Comparison of ENCODE assay signal across 7 mouse cellular contexts in the genomic region with DNA sequence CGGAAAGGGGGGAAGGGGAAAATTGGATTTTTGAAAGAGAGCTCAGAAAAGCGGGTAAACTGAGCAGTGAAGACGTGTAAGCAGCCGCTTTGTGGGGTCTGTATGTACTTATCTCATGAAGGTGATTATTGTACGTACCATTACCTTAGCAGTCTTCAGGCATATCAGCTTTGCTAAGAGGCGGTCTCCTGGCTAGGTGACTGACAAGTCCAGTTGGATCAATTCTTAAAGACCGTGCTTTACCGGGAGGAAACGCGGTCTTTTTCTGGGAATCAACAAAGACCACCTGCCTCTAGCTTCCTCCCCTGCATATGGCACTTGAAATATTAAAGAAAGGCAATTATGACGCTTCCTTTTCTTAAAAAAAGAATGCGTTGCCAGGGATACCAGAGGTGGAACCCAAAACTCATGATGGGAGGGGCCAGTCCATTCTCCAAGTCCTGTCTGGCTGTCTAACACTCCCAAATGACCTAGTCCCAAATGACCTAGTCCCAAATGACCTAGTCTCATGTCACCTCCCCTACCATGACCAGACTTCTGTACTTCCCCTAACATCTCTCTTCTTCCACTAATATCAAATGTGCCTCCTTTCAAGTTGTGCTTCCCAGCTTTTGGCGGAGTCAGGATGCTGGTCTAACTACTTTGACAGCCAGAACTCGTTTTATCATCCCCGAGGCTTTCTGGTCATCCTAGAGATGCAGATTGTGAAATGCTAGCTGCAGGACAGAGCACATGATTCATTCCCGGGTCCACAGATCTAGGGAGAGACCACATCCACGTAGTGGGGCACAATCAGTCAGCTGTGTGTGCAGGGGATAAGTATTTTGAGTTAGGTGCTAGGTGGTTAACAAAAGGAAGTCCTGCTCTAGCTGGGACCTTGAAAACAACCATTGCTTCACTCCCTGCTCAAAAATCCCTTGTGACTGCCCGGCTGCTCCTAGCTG. TPM values are rescaled to one million over a fixed set of nuclear protein-coding genes. Genes with fewer than 3 reads are reported as not detected.
A peak's percentile ranks its signal among the peaks of the same experiment; 100 is the strongest.
DNase-seq lines count a peak whose midpoint lies in the region; ATAC-seq and TF ChIP-seq lines count a peak whose summit lies in the region.

No protein-coding gene starts in this region.

- H3K4me3 ChIP-seq in lung, postnatal 0 days (ENCODE audit: low read depth, low read length): peak overlapping the region; percentile 43; the same call in 1 of the 2 replicates
- peak overlapping the region; percentile 67 for H3K4me3 ChIP-seq in forebrain, embryonic 10.5 days
- peak overlapping the region; percentile 63 for H3K4me3 ChIP-seq in limb, embryonic 10.5 days
- peak overlapping the region; percentile 66 for H3K4me3 ChIP-seq in stomach, embryonic 14.5 days (ENCODE audit: low read depth, low read length)

- DNase-seq in lung, postnatal 0 days (ENCODE audit: low spot score): no peak
- no peak for DNase-seq in lung, postnatal 4 days
- DNase-seq in forebrain, embryonic 10.5 days (ENCODE audit: extremely low spot score, low spot score): no peak
- DNase-seq in limb, embryonic 10.5 days (ENCODE audit: low spot score): no peak
- DNase-seq in left cerebral cortex, postnatal 36 days (ENCODE audit: low spot score in 2 of 2): no peak
- no peak for DNase-seq in thymus, postnatal 0 days (ENCODE audit: low spot score)

- intact Hi-C loops in left cerebral cortex, postnatal 36 days (cut with DNase I): loop anchor here (5.0 kb wide), 1 partner anchor 38 kb away; no protein-coding TSS in a partner anchor

- H3K27ac ChIP-seq in lung, postnatal 0 days (ENCODE audit: low read length): no peak overlapping the region
- H3K27ac ChIP-seq in forebrain, embryonic 10.5 days: peak overlapping the region; percentile 84
- peak overlapping the region; percentile 82; the same call in 1 of the 2 replicates for H3K27ac ChIP-seq in limb, embryonic 10.5 days
- no peak overlapping the region for H3K27ac ChIP-seq in stomach, embryonic 14.5 days (ENCODE audit: low read length)

- TF ChIP-seq EP300 in lung, postnatal 0 days (IDR thresholded peaks at IDR 0.05): no peak

- no peak for TF ChIP-seq CTCF in lung, postnatal 0 days (IDR thresholded peaks at IDR 0.05)

- H3K4me2 ChIP-seq in lung, postnatal 0 days (replicated peaks; ENCODE audit: low read depth, low read length): peak overlapping the region; percentile 88
- H3K4me2 ChIP-seq in stomach, embryonic 14.5 days (replicated peaks; ENCODE audit: low read depth, low read length): peak overlapping the region; percentile 57

- no peak for ATAC-seq in lung, postnatal 0 days
- ATAC-seq in stomach, embryonic 14.5 days (ENCODE audit: insufficient number of reproducible peaks, insufficient read depth, low FRiP score, low read depth): no peak

- H3K36me3 ChIP-seq in lung, postnatal 0 days (ENCODE audit: insufficient read depth, low read length): no peaks in the 10 kb centered on the region
- no peaks in the 10 kb centered on the region for H3K36me3 ChIP-seq in forebrain, embryonic 10.5 days (replicated peaks)
- no peaks in the 10 kb centered on the region for H3K36me3 ChIP-seq in limb, embryonic 10.5 days
- no peaks in the 10 kb centered on the region for H3K36me3 ChIP-seq in stomach, embryonic 14.5 days (ENCODE audit: control insufficient read depth, insufficient read depth, low read length)

- 0 out of 2 replicates have a peak, but pooled peaks cover 8% of the 10 kb centered on the region for H3K27me3 ChIP-seq in lung, postnatal 0 days (replicated peaks; ENCODE audit: insufficient read depth, low read length)
- H3K27me3 ChIP-seq in forebrain, embryonic 10.5 days (ENCODE audit: poor library complexity, severe bottlenecking): peaks cover 48% of the 10 kb centered on the region
- H3K27me3 ChIP-seq in limb, embryonic 10.5 days (ENCODE audit: low read depth, poor library complexity, severe bottlenecking): peaks cover 42% of the 10 kb centered on the region
- 0 out of 2 replicates have a peak, but pooled peaks cover 6% of the 10 kb centered on the region for H3K27me3 ChIP-seq in stomach, embryonic 14.5 days (ENCODE audit: control insufficient read depth, insufficient read depth, low read length)

- no peak overlapping the region for H3K9ac ChIP-seq in lung, postnatal 0 days (replicated peaks; ENCODE audit: low read depth)
- 0 out of 2 replicates have a peak overlapping the region, but pooled peaks have one; percentile 43 for H3K9ac ChIP-seq in stomach, embryonic 14.5 days (replicated peaks; ENCODE audit: low read depth, low read length)

- no peaks in the 10 kb centered on the region for H3K9me3 ChIP-seq in lung, postnatal 0 days (ENCODE audit: low read length)
- no peaks in the 10 kb centered on the region for H3K9me3 ChIP-seq in forebrain, embryonic 10.5 days
- H3K9me3 ChIP-seq in limb, embryonic 10.5 days (replicated peaks): no peaks in the 10 kb centered on the region
- H3K9me3 ChIP-seq in stomach, embryonic 14.5 days (ENCODE audit: control insufficient read depth, low read depth, low read length): no peaks in the 10 kb centered on the region

- 30% methylated on average over 18 of the region's 18 CpGs for WGBS in lung, postnatal 0 days
- 53% methylated on average over 18 of the region's 18 CpGs for WGBS in forebrain, embryonic 10.5 days
- 59% methylated on average over 18 of the region's 18 CpGs for WGBS in limb, embryonic 10.5 days
- 38% methylated on average over 18 of the region's 18 CpGs for WGBS in stomach, embryonic 14.5 days

- peaks cover 3% of the 10 kb centered on the region; the same call in 1 of the 2 replicates for H3K4me1 ChIP-seq in lung, postnatal 0 days (ENCODE audit: insufficient read depth, low read depth, low read length)
- peaks cover 29% of the 10 kb centered on the region for H3K4me1 ChIP-seq in forebrain, embryonic 10.5 days
- H3K4me1 ChIP-seq in limb, embryonic 10.5 days: peaks cover 45% of the 10 kb centered on the region
- peaks cover 4% of the 10 kb centered on the region; the same call in 1 of the 2 replicates for H3K4me1 ChIP-seq in stomach, embryonic 14.5 days (ENCODE audit: control insufficient read depth, insufficient read depth, low read length)

RNA-seq across cellular contexts. Expression of gene Abhd6, which starts 1.3 kb away (rescaled TPM):
- polyA plus RNA-seq in lung, postnatal 0 days (2015; fragmentation: Nextera tagmentation; extraction: Ambion mirVana): 10.8 and 11.9 TPM in 2 replicates
- polyA plus RNA-seq in forebrain, embryonic 10.5 days (2016; fragmentation: Nextera tagmentation; extraction: Ambion mirVana): 18.6 and 20.2 TPM in 2 replicates
- 13.8 and 20.9 TPM in 2 replicates for polyA plus RNA-seq in limb, embryonic 10.5 days (2016; fragmentation: Nextera tagmentation; extraction: Ambion mirVana)
- polyA plus RNA-seq in stomach, embryonic 14.5 days (2014; fragmentation: Nextera tagmentation; extraction: Ambion mirVana): 20.3 and 25.6 TPM in 2 replicates
- total RNA-seq in left cerebral cortex, postnatal 36 days (2021): 10 to 100 TPM; 63.4 to 74.0 TPM
- 26.9 and 30.7 TPM in 2 replicates for polyA plus RNA-seq in thymus, postnatal 0 days (2015; fragmentation: Nextera tagmentation; extraction: Ambion mirVana)

RNA-seq across cellular contexts. Expression of gene Dnase1l3, which starts 9.6 kb away (rescaled TPM):
- polyA plus RNA-seq in lung, postnatal 0 days (2015; fragmentation: Nextera tagmentation; extraction: Ambion mirVana): 0.02 and 0.07 TPM in 2 replicates
- not detected in 2 replicates for polyA plus RNA-seq in forebrain, embryonic 10.5 days (2016; fragmentation: Nextera tagmentation; extraction: Ambion mirVana)
- not detected in 2 replicates for polyA plus RNA-seq in limb, embryonic 10.5 days (2016; fragmentation: Nextera tagmentation; extraction: Ambion mirVana)
- 0.28 and 0.38 TPM in 2 replicates for polyA plus RNA-seq in stomach, embryonic 14.5 days (2014; fragmentation: Nextera tagmentation; extraction: Ambion mirVana)
- not detected for total RNA-seq in left cerebral cortex, postnatal 36 days (2021)
- polyA plus RNA-seq in thymus, postnatal 0 days (2015; fragmentation: Nextera tagmentation; extraction: Ambion mirVana): 7.6 and 8.7 TPM in 2 replicates

RNA-seq across cellular contexts. Expression of gene Gm45521, which starts 46.9 kb away (rescaled TPM):
- polyA plus RNA-seq in lung, postnatal 0 days (2015; fragmentation: Nextera tagmentation; extraction: Ambion mirVana): not detected in 2 replicates
- 0.22 and 0.32 TPM in 2 replicates for polyA plus RNA-seq in forebrain, embryonic 10.5 days (2016; fragmentation: Nextera tagmentation; extraction: Ambion mirVana)
- polyA plus RNA-seq in limb, embryonic 10.5 days (2016; fragmentation: Nextera tagmentation; extraction: Ambion mirVana): not detected in 2 replicates
- polyA plus RNA-seq in stomach, embryonic 14.5 days (2014; fragmentation: Nextera tagmentation; extraction: Ambion mirVana): not detected in 2 replicates
- not detected for total RNA-seq in left cerebral cortex, postnatal 36 days (2021)
- polyA plus RNA-seq in thymus, postnatal 0 days (2015; fragmentation: Nextera tagmentation; extraction: Ambion mirVana): not detected in 2 replicates

Comparison
In these comparisons a context has a peak if more than half of its experiments do, and no peak if none do; other contexts are left out.
1. H3K27ac ChIP-seq: peak in forebrain, embryonic 10.5 days (single experiment) and limb, embryonic 10.5 days (single experiment); none in lung, postnatal 0 days (single experiment) and stomach, embryonic 14.5 days (single experiment).
2. Peak in every context shown above with its lines, with median percentiles within 50 percentile points of each other: H3K4me3 ChIP-seq.